Mouse (Mus musculus) CH12.LX (cell line): Measurements from ENCODE around the gene Samd4b. TPM values are rescaled to one million over a fixed set of nuclear protein-coding genes. Genes with fewer than 3 reads are reported as not detected.

ENCODE experiments used
- DNase-seq: peaks from one replicate; pipeline ENCODE4 v3.0.0-alpha.2; 2013; ENCODE audit errors: extremely low read depth
- H3K27ac ChIP-seq: 2 replicates; pipeline ENCODE4 v1.5.1; 2012; ENCODE audit warnings: low read depth, mild to moderate bottlenecking, control low read depth, moderate library complexity; ENCODE audit not compliant: insufficient read depth
- H3K27me3 ChIP-seq: replicated peaks from 2 replicates; pipeline ENCODE3; 2012; ENCODE audit warnings: inconsistent platforms
- H3K36me3 ChIP-seq, 2 experiments: replicated peaks in 1 of 2; 2 replicates each; pipeline versions ENCODE3 to v1.6.1; 2012; ENCODE audit warnings: inconsistent platforms in 1 of 2, low read length in 1 of 2, mild to moderate bottlenecking in 1 of 2, mixed read lengths in 1 of 2, moderate library complexity in 1 of 2; ENCODE audit not compliant: control insufficient read depth in 1 of 2, insufficient read depth in 1 of 2
- H3K4me1 ChIP-seq, 2 experiments: 2 replicates each; pipeline ENCODE4 v1.6.1; 2012; ENCODE audit warnings: inconsistent platforms in 1 of 2, moderate library complexity in 1 of 2; ENCODE audit not compliant: insufficient read depth in 2 of 2, control insufficient read depth in 1 of 2
- H3K4me2 ChIP-seq: 2 replicates; pipeline ENCODE4 v1.6.1; 2012; ENCODE audit warnings: low read depth, mild to moderate bottlenecking, control low read depth; ENCODE audit not compliant: poor library complexity, insufficient read depth, severe bottlenecking
- H3K4me3 ChIP-seq, 3 experiments: fragments of 150-350 bp in 1 of 3; sonication (generic) in 1 of 3; replicated peaks in 1 of 3; 2 replicates each; pipeline versions ENCODE3 to v1.5.1; 2011 to 2012; ENCODE audit warnings: low read depth in 2 of 3, low read length in 2 of 3, mild to moderate bottlenecking in 2 of 3, moderate library complexity in 2 of 3, control low read depth in 1 of 3, improper control_type of control experiment in 1 of 3, inconsistent platforms in 1 of 3, mixed read lengths in 1 of 3; ENCODE audit not compliant: poor library complexity in 1 of 3
- H3K79me2 ChIP-seq: replicated peaks from 2 replicates; pipeline ENCODE4 v1.6.1; 2012; ENCODE audit warnings: mild to moderate bottlenecking, moderate library complexity; ENCODE audit not compliant: control insufficient read depth, poor library complexity, insufficient read depth, severe bottlenecking; ENCODE audit errors: extremely low read depth
- H3K9ac ChIP-seq: 2 replicates; pipeline ENCODE4 v1.6.1; 2012; ENCODE audit warnings: low read depth, mild to moderate bottlenecking, control low read depth, moderate library complexity; ENCODE audit not compliant: insufficient read depth
- H3K9me3 ChIP-seq: replicated peaks from 2 replicates; pipeline ENCODE3; 2012; ENCODE audit warnings: low read length, inconsistent platforms, mixed read lengths
- CHD1 ChIP-seq: IDR thresholded peaks from 2 replicates; pipeline ENCODE4 v1.6.1; 2012; ENCODE audit warnings: low read depth, low read length, improper control_type of control experiment, inconsistent platforms
- ELF1 ChIP-seq: IDR thresholded peaks from 2 replicates; pipeline ENCODE4 v1.6.1; 2014; ENCODE audit warnings: low read depth, mild to moderate bottlenecking, inconsistent platforms, low read length, improper control_type of control experiment
- ETS1 ChIP-seq: conservative IDR thresholded peaks from 2 replicates; pipeline ENCODE4 v1.6.1; 2012; ENCODE audit warnings: low read depth, mild to moderate bottlenecking, inconsistent platforms, low read length, improper control_type of control experiment, moderate library complexity
- HCFC1 ChIP-seq: IDR thresholded peaks from 2 replicates; pipeline ENCODE4 v1.6.1; 2012; ENCODE audit warnings: low read depth, mild to moderate bottlenecking, inconsistent platforms, low read length, improper control_type of control experiment
- IRF4 ChIP-seq: IDR thresholded peaks from 2 replicates; pipeline ENCODE4 v1.6.1; 2014; ENCODE audit warnings: low read depth, mild to moderate bottlenecking, inconsistent platforms, low read length, improper control_type of control experiment
- MAZ ChIP-seq: IDR thresholded peaks from 2 replicates; pipeline ENCODE4 v1.6.1; 2012; ENCODE audit warnings: low read depth, mild to moderate bottlenecking, inconsistent platforms, low read length, improper control_type of control experiment, moderate library complexity
- MEF2A ChIP-seq: IDR thresholded peaks from 2 replicates; pipeline ENCODE4 v1.6.1; 2014; ENCODE audit warnings: low read depth, mild to moderate bottlenecking, inconsistent platforms, low read length, improper control_type of control experiment, borderline replicate concordance
- NRF1 ChIP-seq: IDR thresholded peaks from 2 replicates; pipeline ENCODE4 v1.6.1; 2014; ENCODE audit warnings: low read depth, mild to moderate bottlenecking, inconsistent platforms, low read length, improper control_type of control experiment, moderate library complexity
- RAD21 ChIP-seq: IDR thresholded peaks from 2 replicates; pipeline ENCODE4 v1.6.1; 2011; ENCODE audit warnings: low read depth, mild to moderate bottlenecking, low read length, improper control_type of control experiment, moderate library complexity
- TBP ChIP-seq: conservative IDR thresholded peaks from 2 replicates; pipeline ENCODE4 v1.6.1; 2011; ENCODE audit warnings: low read depth, low read length, improper control_type of control experiment
- TCF12 ChIP-seq: IDR thresholded peaks from 2 replicates; pipeline ENCODE4 v1.6.1; 2014; ENCODE audit warnings: low read depth, mild to moderate bottlenecking, inconsistent platforms, low read length, improper control_type of control experiment
- USF1 ChIP-seq: IDR thresholded peaks from 2 replicates; pipeline ENCODE4 v1.6.1; 2014; ENCODE audit warnings: low read depth, mild to moderate bottlenecking, inconsistent platforms, low read length, improper control_type of control experiment
- ZC3H11A ChIP-seq: IDR thresholded peaks from 2 replicates; pipeline ENCODE4 v1.6.1; 2012; ENCODE audit warnings: low read depth, mild to moderate bottlenecking, inconsistent platforms, low read length, improper control_type of control experiment
- ZMIZ1 ChIP-seq: IDR thresholded peaks from 2 replicates; pipeline ENCODE4 v1.6.1; 2012; ENCODE audit warnings: low read depth, mild to moderate bottlenecking, inconsistent platforms, low read length, improper control_type of control experiment
- ZNF384 ChIP-seq: IDR thresholded peaks from 2 replicates; pipeline ENCODE4 v1.6.1; 2012; ENCODE audit warnings: low read depth, low read length, improper control_type of control experiment, inconsistent platforms
- dilution Hi-C: fragments of 300-500 bp; cut with MboI; formaldehyde crosslinking; loops from 2 replicates; pipeline ENCODE4 v1.14.3; 2020; ENCODE audit warnings: low sequenced_read_pairs; ENCODE audit not compliant: extremely low pct_unique_long_range_greater_than_20kb, extremely low pct_ligation_motif_present
- in situ Hi-C: fragments of 300-500 bp; cut with MboI; formaldehyde crosslinking; loops from 3 replicates; pipeline ENCODE4 v1.14.3; 2019; ENCODE audit warnings: low sequenced_read_pairs, low pct_ligation_motif_present, low pct_unique_long_range_greater_than_20kb, mixed read lengths
- polyA plus RNA-seq: library from polyadenylated mRNA; unstranded; fragments of >175 nt; gene quantifications from 2 replicates; pipeline ENCODE4 v1.2.1, GENCODE M21; 2012; ENCODE audit warnings: low read depth; ENCODE audit not compliant: insufficient read length
- total RNA-seq, 2 experiments: library from RNA; depleted of rRNA; stranded (reverse); fragments of 300-350 nt in 1 of 2; fragments of >200 nt in 1 of 2; gene quantifications; 2 replicates each; pipeline ENCODE4 v1.2.3; 2012 to 2014

Gene Samd4b
- total and polyA plus RNA-seq, 3 experiments: 3.7 to 24.6 (median 10.0) TPM

GRCm38 (mm10) chr7:28568253-28568652, 29.7 kb downstream of the Samd4b start (continued):
- TF ChIP-seq IRF4 (no peak), RAD21 (peak; percentile 78), ETS1 (no peak), USF1 (no peak), ZMIZ1 (no peak), MAZ (no peak)
- TF ChIP-seq, all 38 proteins: peak for 5

GRCm38 (mm10) chr7:28567539-28567938, 30.4 kb downstream of the Samd4b start:
- in situ Hi-C loops (no loop called here), dilution Hi-C loops (no loop called here)
- Histone ChIP-seq H3K27ac (no peak overlapping the region), H3K9me3 (no peaks in the 10 kb centered on the region), H3K4me2 (no peak overlapping the region), H3K9ac (no peak overlapping the region), H3K36me3 (peaks cover 50 to 81% of the 10 kb centered on the region in 2 experiments), H3K79me2 (no peaks in the 10 kb centered on the region), H3K27me3 (no peaks in the 10 kb centered on the region), H3K4me3 (no peak overlapping the region), H3K4me1 (peaks cover 4 to 17% of the 10 kb centered on the region in 2 experiments)
- no peak for DNase-seq
- TF ChIP-seq CHD1 (no peak), HCFC1 (no peak)
- TF ChIP-seq, all 38 proteins: peak for 0

- Histone ChIP-seq H3K9ac (no peak overlapping the region), H3K27ac (no peak overlapping the region), H3K79me2 (no peaks in the 10 kb centered on the region), H3K4me2 (no peak overlapping the region), H3K4me3 (no peak overlapping the region), H3K36me3 (peaks cover 65 to 93% of the 10 kb centered on the region in 2 experiments), H3K27me3 (no peaks in the 10 kb centered on the region), H3K9me3 (no peaks in the 10 kb centered on the region), H3K4me1 (peaks cover 2 to 13% of the 10 kb centered on the region in 2 experiments)
- in situ Hi-C loops: no loop called here
- TF ChIP-seq USF1: no peak
- dilution Hi-C loops: no loop called here
- DNase-seq: no peak
These were observed 32.5 kb downstream of the Samd4b start for GRCm38 (mm10) chr7:28565407-28565806.

GRCm38 (mm10) chr7:28562951-28563350, 35.0 kb downstream of the Samd4b start:
- Histone ChIP-seq H3K79me2 (no peaks in the 10 kb centered on the region), H3K36me3 (peaks cover 79 to 94% of the 10 kb centered on the region in 2 experiments), H3K27ac (no peak overlapping the region), H3K4me1 (peaks cover 0 to 9% of the 10 kb centered on the region in 2 experiments; a peak in 2 of 4 replicates), H3K4me3 (no peak overlapping the region), H3K4me2 (no peak overlapping the region), H3K27me3 (no peaks in the 10 kb centered on the region), H3K9ac (no peak overlapping the region), H3K9me3 (no peaks in the 10 kb centered on the region)
- no peak for TF ChIP-seq MAZ
- TF ChIP-seq USF1: no peak
- no peak for TF ChIP-seq MEF2A
- TF ChIP-seq TCF12: no peak
- TF ChIP-seq NRF1: no peak
- TF ChIP-seq ELF1: no peak
- TF ChIP-seq ZC3H11A: no peak
- no peak for TF ChIP-seq RAD21
- no peak for TF ChIP-seq TBP
- no peak for TF ChIP-seq ZNF384
- in situ Hi-C loops (no loop called here), dilution Hi-C loops (no loop called here)
- no peak for DNase-seq
